Mouse (Mus musculus) heart, adult 2 months (tissue): ENCODE results near the gene Rnf150. TPM values are rescaled to one million over a fixed set of nuclear protein-coding genes. Genes with fewer than 3 reads are reported as not detected.

ENCODE experiments used
- DNase-seq, 2 experiments: peaks; one replicate each; pipeline ENCODE4 v3.0.0; 2021
- H3K27ac ChIP-seq: fragments of 200-600 bp; 2 replicates; pipeline ENCODE4 v1.8.1; 2022
- H3K27me3 ChIP-seq: fragments of 200-500 bp; 2 replicates; pipeline ENCODE4 v1.6.1; 2012; ENCODE audit warnings: mild to moderate bottlenecking, low read length, inconsistent platforms, mixed read lengths; ENCODE audit not compliant: control insufficient read depth, insufficient read depth
- H3K36me3 ChIP-seq: fragments of 200-500 bp; 2 replicates; pipeline ENCODE4 v1.6.1; 2012; ENCODE audit warnings: low read length, inconsistent platforms; ENCODE audit not compliant: control insufficient read depth, insufficient read depth
- H3K4me1 ChIP-seq: fragments of 200-500 bp; 2 replicates; pipeline ENCODE4 v1.6.1; 2011; ENCODE audit warnings: low read length; ENCODE audit not compliant: control insufficient read depth, insufficient read depth
- H3K4me3 ChIP-seq: fragments of 200-600 bp; 2 replicates; pipeline ENCODE4 v1.8.1; 2022
- H3K79me2 ChIP-seq: fragments of 200-500 bp; replicated peaks from 2 replicates; pipeline ENCODE4 v1.6.1; 2012; ENCODE audit warnings: mild to moderate bottlenecking, inconsistent platforms, low read length, moderate library complexity, mixed read lengths; ENCODE audit not compliant: control insufficient read depth, insufficient read depth
- H3K9ac ChIP-seq: fragments of 200-500 bp; 2 replicates; pipeline ENCODE4 v1.6.1; 2012; ENCODE audit warnings: low read depth, mild to moderate bottlenecking, control low read depth, inconsistent platforms, low read length, mixed read lengths
- CTCF ChIP-seq: fragments of 200-600 bp; IDR thresholded peaks from 2 replicates; pipeline ENCODE4 v1.8.1; 2022; ENCODE audit warnings: antibody characterized with exemption, mild to moderate bottlenecking, moderate library complexity
- EP300 ChIP-seq: fragments of 200-500 bp; IDR thresholded peaks from 2 replicates; pipeline ENCODE4 v1.6.1; 2011; ENCODE audit warnings: low read depth, low read length, control low read depth; ENCODE audit not compliant: insufficient read depth
- POLR2A ChIP-seq: fragments of 200-500 bp; IDR thresholded peaks from 2 replicates; pipeline ENCODE4 v1.6.1; 2011; ENCODE audit warnings: mild to moderate bottlenecking, low read depth, low read length, control low read depth; ENCODE audit not compliant: insufficient read depth
- WGBS: fragments of 180-500 bp; shearing (Covaris S2); methylation state at CpG from one replicate; pipeline ENCODE4 v1.1.7; 2018; 5-methylcytosine and 5-hydroxymethylcytosine counted together
- intact Hi-C: fragments of 180-260 bp; cut with DNase I; formaldehyde crosslinking; loops from one replicate; pipeline ENCODE4 v1.15.1; 2025
- polyA plus RNA-seq: library from polyadenylated mRNA; depleted of rRNA; stranded (reverse); fragments of >200 nt; gene quantifications from 2 replicates; pipeline ENCODE4 v1.2.3, GENCODE M21; 2012
- total RNA-seq, 2 experiments: library from RNA; stranded (reverse); gene quantifications; 2 replicates each; pipeline ENCODE4 v1.2.3; 2021

Gene Rnf150
- total and polyA plus RNA-seq, 3 experiments: 6.6 to 14.2 (median 12.2) TPM

GRCm38 (mm10) chr8:83062276-83062675 lies 199.1 kb downstream of the Rnf150 start:
- intact Hi-C loops: no loop called here
- TF ChIP-seq EP300: no peak
- TF ChIP-seq POLR2A: no peak
- no peak for TF ChIP-seq CTCF
- Histone ChIP-seq H3K27ac (no peak overlapping the region), H3K79me2 (no peaks in the 10 kb centered on the region), H3K4me1 (peaks cover 4% of the 10 kb centered on the region), H3K4me3 (no peak overlapping the region), H3K9ac (no peak overlapping the region), H3K36me3 (no peaks in the 10 kb centered on the region), H3K27me3 (no peaks in the 10 kb centered on the region)
- 86% methylated on average over 5 of the region's 5 CpGs for WGBS
- DNase-seq: no peak

DNA sequence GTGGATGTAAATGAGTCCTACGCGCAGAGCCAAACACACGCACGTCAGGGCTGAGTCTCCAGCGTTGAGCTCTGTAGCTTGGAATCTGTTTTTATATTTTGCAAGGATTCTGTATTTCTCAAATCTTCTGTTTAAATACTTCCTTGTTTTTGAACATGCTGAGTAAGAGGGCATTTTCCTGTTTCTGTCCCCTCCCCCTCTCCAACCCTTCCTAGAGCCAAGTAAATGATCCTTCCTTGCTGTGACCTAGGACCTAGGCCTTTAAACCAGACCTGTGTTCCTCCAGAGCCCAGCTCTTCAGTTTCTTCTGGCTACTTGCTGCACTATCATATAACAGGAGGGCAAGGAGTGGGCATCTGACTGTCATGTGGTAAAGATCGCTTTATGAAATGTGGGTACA lies 200.9 kb downstream of the Rnf150 start:
- no peak for TF ChIP-seq CTCF
- TF ChIP-seq EP300: no peak
- TF ChIP-seq POLR2A: 0 out of 2 replicates have a peak, but pooled peaks have one; percentile 29
- H3K4me3 ChIP-seq: no peak overlapping the region
- intact Hi-C loops: no loop called here

GRCm38 (mm10) chr8:83066076-83066475 lies 202.9 kb downstream of the Rnf150 start:
- Histone ChIP-seq H3K36me3 (no peaks in the 10 kb centered on the region), H3K27ac (no peak overlapping the region), H3K27me3 (no peaks in the 10 kb centered on the region), H3K4me3 (no peak overlapping the region), H3K79me2 (no peaks in the 10 kb centered on the region), H3K4me1 (peaks cover 4% of the 10 kb centered on the region), H3K9ac (no peak overlapping the region)
- WGBS: 63% methylated on average over 6 of the region's 6 CpGs
- no peak for DNase-seq
- intact Hi-C loops: no loop called here
- TF ChIP-seq POLR2A: no peak
- no peak for TF ChIP-seq CTCF
- TF ChIP-seq EP300: no peak

More for the DNA sequence above, 200.9 kb downstream of the Rnf150 start:
- Histone ChIP-seq H3K79me2 (no peaks in the 10 kb centered on the region), H3K27ac (no peak overlapping the region; the same call in 1 of the 2 replicates), H3K9ac (no peak overlapping the region), H3K4me1 (peaks cover 4% of the 10 kb centered on the region), H3K36me3 (no peaks in the 10 kb centered on the region), H3K27me3 (no peaks in the 10 kb centered on the region)
- WGBS: 81% methylated on average over 6 of the region's 6 CpGs
- DNase-seq: no peak

GRCm38 (mm10) chr8:83066846-83067245 lies 203.7 kb downstream of the Rnf150 start:
- Histone ChIP-seq H3K4me1 (peaks cover 4% of the 10 kb centered on the region), H3K27ac (no peak overlapping the region), H3K36me3 (no peaks in the 10 kb centered on the region), H3K27me3 (no peaks in the 10 kb centered on the region), H3K79me2 (no peaks in the 10 kb centered on the region), H3K4me3 (no peak overlapping the region), H3K9ac (no peak overlapping the region)
- TF ChIP-seq EP300 (no peak), POLR2A (no peak), CTCF (no peak)
- WGBS: 49% methylated on average over 3 of the region's 3 CpGs
- intact Hi-C loops: no loop called here
- no peak for DNase-seq

GRCm38 (mm10) chr8:83067906-83068305 lies 204.8 kb downstream of the Rnf150 start:
- 85% methylated on average over 7 of the region's 7 CpGs for WGBS
- intact Hi-C loops: no loop called here
- no peaks in the 10 kb centered on the region for H3K79me2 ChIP-seq
- no peak for DNase-seq
- H3K36me3 ChIP-seq: no peaks in the 10 kb centered on the region
- H3K4me3 ChIP-seq: no peak overlapping the region
- no peak overlapping the region for H3K27ac ChIP-seq
- H3K4me1 ChIP-seq: peaks cover 4% of the 10 kb centered on the region
- no peak overlapping the region for H3K9ac ChIP-seq
- H3K27me3 ChIP-seq: no peaks in the 10 kb centered on the region
- TF ChIP-seq POLR2A (no peak), EP300 (no peak), CTCF (no peak)

DNA sequence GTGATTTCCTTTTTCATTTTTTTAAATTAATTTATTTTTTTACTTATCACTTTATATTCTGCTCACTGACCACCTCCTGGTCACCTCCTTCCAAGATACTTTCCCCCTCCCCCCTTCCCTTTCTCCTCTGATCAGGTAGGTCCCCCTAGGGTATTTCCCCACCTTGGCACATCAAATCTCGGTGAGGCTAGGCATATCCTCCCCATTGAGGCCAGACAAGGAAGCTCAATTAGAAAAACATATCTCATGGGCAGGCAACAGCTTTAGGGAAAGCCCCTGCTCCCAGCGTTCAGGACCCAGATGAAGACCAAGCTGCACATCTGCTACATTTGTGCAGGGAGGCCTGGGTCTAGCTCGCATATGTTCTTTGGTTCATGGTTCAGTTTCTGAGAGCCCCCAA lies 211.1 kb downstream of the Rnf150 start:
- Histone ChIP-seq H3K27ac (no peak overlapping the region), H3K4me1 (no peaks in the 10 kb centered on the region), H3K9ac (no peak overlapping the region), H3K4me3 (no peak overlapping the region), H3K36me3 (no peaks in the 10 kb centered on the region), H3K27me3 (no peaks in the 10 kb centered on the region), H3K79me2 (0 out of 2 replicates have a peak, but pooled peaks cover 2% of the 10 kb centered on the region)
- intact Hi-C loops: no loop called here
- DNase-seq: no peak
- 78% methylated on average over 3 of the region's 3 CpGs for WGBS
- TF ChIP-seq POLR2A (no peak), CTCF (no peak), EP300 (no peak)
